Mouse (Mus musculus): ENCODE measurements at regions not wholly inside any gene's neighbourhood (a gene's known extent, or its start where the extent isn't known, plus 50 kb on each side); places are given as distances from the start of the nearest gene placed in this dataset.

GRCm38 (mm10) chr13:39326176-39326575 is 365.5 kb upstream of the Slc35b3 start:
- Histone ChIP-seq H3K27ac (ENCODE audit: control insufficient read depth, low read depth, low read length) (no peak overlapping the region), H3K9me3 (replicated peaks; ENCODE audit: insufficient read depth, low read length) (no peaks in the 10 kb centered on the region), H3K79me2 (ENCODE audit: control insufficient read depth, insufficient read depth, low read length, poor library complexity) (no peaks in the 10 kb centered on the region), H3K4me3 (ENCODE audit: control insufficient read depth in 1 of 2, insufficient read depth in 1 of 2, low read depth in 2 of 2, low read length in 2 of 2) (no peak overlapping the region), H3K4me1 (ENCODE audit: control insufficient read depth in 1 of 2, insufficient read depth in 2 of 2, low read length in 2 of 2) (no peaks in the 10 kb centered on the region), H3K36me3 (ENCODE audit: control insufficient read depth in 1 of 2, insufficient read depth in 2 of 2, low read length in 2 of 2) (no peaks in the 10 kb centered on the region), H3K9ac (ENCODE audit: control insufficient read depth, low read depth, low read length, poor library complexity, severe bottlenecking) (no peak overlapping the region), H3K27me3 (ENCODE audit: control insufficient read depth in 1 of 2, insufficient read depth in 2 of 2, low read length in 2 of 2) (no peaks in the 10 kb centered on the region)
- no peak for DNase-seq (ENCODE audit: low read depth, low spot score)
- TF ChIP-seq RAD21 (IDR thresholded peaks at IDR 0.05; ENCODE audit: low read depth, low read length) (no peak), ZC3H11A (IDR thresholded peaks at IDR 0.05; ENCODE audit: low read depth, low read length) (no peak), MAX (IDR thresholded peaks at IDR 0.05; ENCODE audit: low read length) (no peak), ZMIZ1 (IDR thresholded peaks at IDR 0.05; ENCODE audit: low read depth, low read length) (no peak), GATA1 (IDR thresholded peaks at IDR 0.05; ENCODE audit: low read depth, low read length) (no peak), NELFE (IDR thresholded peaks at IDR 0.05; ENCODE audit: low read depth, low read length) (no peak), USF1 (IDR thresholded peaks at IDR 0.05; ENCODE audit: low read depth, low read length) (no peak), KAT2A (conservative IDR thresholded peaks at IDR 0.05; ENCODE audit: low read depth, low read length) (no peak), MAZ (IDR thresholded peaks at IDR 0.05; ENCODE audit: low read depth, low read length) (no peak), JUND (IDR thresholded peaks at IDR 0.05; ENCODE audit: low read depth, low read length) (no peak), UBTF (IDR thresholded peaks at IDR 0.05; ENCODE audit: borderline replicate concordance, insufficient read depth, low read depth, low read length) (no peak), MEF2A (IDR thresholded peaks at IDR 0.05; ENCODE audit: extremely low read depth, insufficient replicate concordance, low read depth, low read length, poor library complexity, severe bottlenecking) (no peak)

GRCm38 (mm10) chr13:39321111-39321510 is 360.4 kb upstream of the Slc35b3 start:
- Histone ChIP-seq H3K9me3 (replicated peaks; ENCODE audit: insufficient read depth, low read length) (no peaks in the 10 kb centered on the region), H3K9ac (ENCODE audit: control insufficient read depth, low read depth, low read length, poor library complexity, severe bottlenecking) (no peak overlapping the region), H3K27me3 (ENCODE audit: control insufficient read depth in 1 of 2, insufficient read depth in 2 of 2, low read length in 2 of 2) (no peaks in the 10 kb centered on the region), H3K27ac (ENCODE audit: control insufficient read depth, low read depth, low read length) (no peak overlapping the region), H3K4me1 (ENCODE audit: control insufficient read depth in 1 of 2, insufficient read depth in 2 of 2, low read length in 2 of 2) (no peaks in the 10 kb centered on the region), H3K36me3 (ENCODE audit: control insufficient read depth in 1 of 2, insufficient read depth in 2 of 2, low read length in 2 of 2) (no peaks in the 10 kb centered on the region), H3K79me2 (ENCODE audit: control insufficient read depth, insufficient read depth, low read length, poor library complexity) (no peaks in the 10 kb centered on the region), H3K4me3 (ENCODE audit: control insufficient read depth in 1 of 2, insufficient read depth in 1 of 2, low read depth in 2 of 2, low read length in 2 of 2) (no peak overlapping the region)
- TF ChIP-seq TCF12 (IDR thresholded peaks at IDR 0.05; ENCODE audit: low read depth, low read length) (no peak), KAT2A (conservative IDR thresholded peaks at IDR 0.05; ENCODE audit: low read depth, low read length) (no peak), ZKSCAN1 (IDR thresholded peaks at IDR 0.05; ENCODE audit: low read depth, low read length) (no peak), MYB (IDR thresholded peaks at IDR 0.05; ENCODE audit: low read depth, low read length) (no peak), MAFK (IDR thresholded peaks at IDR 0.05; ENCODE audit: borderline replicate concordance, low read depth, low read length) (no peak), EP300 (IDR thresholded peaks at IDR 0.05; ENCODE audit: low read depth in 1 of 2, low read length in 2 of 2) (no peak), GATA1 (IDR thresholded peaks at IDR 0.05; ENCODE audit: low read depth, low read length) (no peak), NRF1 (IDR thresholded peaks at IDR 0.05; ENCODE audit: insufficient read depth, low read depth, low read length, poor library complexity, severe bottlenecking) (no peak), TAL1 (IDR thresholded peaks at IDR 0.05; ENCODE audit: low read length) (no peak), MEF2A (IDR thresholded peaks at IDR 0.05; ENCODE audit: extremely low read depth, insufficient replicate concordance, low read depth, low read length, poor library complexity, severe bottlenecking) (no peak), RAD21 (IDR thresholded peaks at IDR 0.05; ENCODE audit: low read depth, low read length) (no peak), ZC3H11A (IDR thresholded peaks at IDR 0.05; ENCODE audit: low read depth, low read length) (no peak), MAX (IDR thresholded peaks at IDR 0.05; ENCODE audit: low read length) (no peak), NELFE (IDR thresholded peaks at IDR 0.05; ENCODE audit: low read depth, low read length) (no peak), CTCF (IDR thresholded peaks at IDR 0.05 in 2 of 3, conservative IDR thresholded peaks at IDR 0.05 in 1 of 3; ENCODE audit: control insufficient read depth in 1 of 3, insufficient read depth in 1 of 3, low read depth in 2 of 3, low read length in 3 of 3, poor library complexity in 1 of 3, severe bottlenecking in 1 of 3) (no peak), USF2 (IDR thresholded peaks at IDR 0.05; ENCODE audit: borderline replicate concordance in 1 of 2, insufficient read depth in 1 of 2, low read depth in 1 of 2, low read length in 2 of 2) (no peak), UBTF (IDR thresholded peaks at IDR 0.05; ENCODE audit: borderline replicate concordance, insufficient read depth, low read depth, low read length) (no peak), JUND (IDR thresholded peaks at IDR 0.05; ENCODE audit: low read depth, low read length) (no peak), CHD2 (IDR thresholded peaks at IDR 0.05; ENCODE audit: low read length) (no peak)
- DNase-seq (ENCODE audit: low read depth, low spot score): no peak
